Mouse (Mus musculus) Patski (cell line): ENCODE data around the gene Fxyd6. TPM values are rescaled to one million over a fixed set of nuclear protein-coding genes. Genes with fewer than 3 reads are reported as not detected.

Source experiments
- ATAC-seq: fragments of 100-300 bp; one replicate; pipeline ENCODE4 v1.8.0; 2021
- CTCF ChIA-PET: fragments of 350-600 bp; sonication (Branson Sonifier 250); formaldehyde crosslinking; loops from one replicate; lab custom pipeline; 2022; ENCODE audit warnings: inconsistent platforms; lab: Charles Lee
- POLR2A ChIA-PET: fragments of 350-600 bp; sonication (Branson Sonifier 250); formaldehyde crosslinking; loops from one replicate; lab custom pipeline; 2022; ENCODE audit warnings: antibody characterized with exemption, inconsistent platforms; lab: Charles Lee
- DNase-seq: peaks from one replicate; pipeline ENCODE4 v3.0.0-alpha.2; 2011; ENCODE audit warnings: low read depth, low spot score
- H3K27me3 ChIP-seq: fragments of 371-371 bp; one replicate; pipeline ENCODE4 v1.5.1; 2021
- CTCF ChIP-seq: fragments of 100-300 bp; IDR thresholded peaks from one replicate; pipeline ENCODE4 v1.5.1; 2021
- in situ Hi-C: fragments of 300-500 bp; cut with MboI; formaldehyde crosslinking; loops from 3 replicates; pipeline ENCODE4 v1.11.1; 2018; ENCODE audit warnings: low pct_unique_long_range_greater_than_20kb, mixed read lengths
- polyA plus RNA-seq: library from polyadenylated mRNA; unstranded; gene quantifications from one replicate; pipeline ENCODE4 v1.2.3, GENCODE M21; 2021

The Fxyd6 gene
- polyA plus RNA-seq, 1 experiment from 2014 or later = 0.03 TPM

DNA sequence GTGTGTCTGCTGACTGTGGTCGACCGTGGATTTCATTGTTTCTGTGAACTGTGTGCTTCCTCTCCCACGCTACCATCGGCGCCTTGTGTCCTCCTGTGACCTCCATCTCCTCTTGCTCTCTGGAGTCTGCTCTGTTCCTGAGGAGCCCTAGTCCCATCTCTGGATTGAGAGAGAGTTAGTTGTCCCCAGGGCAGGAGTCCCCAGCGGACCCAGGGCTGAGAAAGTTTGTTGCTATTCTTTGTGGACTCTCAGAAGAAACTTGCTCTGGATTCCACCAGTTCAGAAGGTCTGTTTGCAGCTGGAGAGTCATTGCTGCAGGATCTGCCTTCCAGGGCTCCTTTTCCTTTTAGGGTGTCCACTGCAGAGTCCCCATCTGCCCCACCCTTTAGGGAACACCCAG lies 25.2 kb downstream of the Fxyd6 start:
- in situ Hi-C loops = no loop called here
- no peak for ATAC-seq
- TF ChIP-seq CTCF = no peak
- ChIA-PET CTCF (interaction anchor here (1.6 kb wide), 1 partner anchor 17 kb away, joined by 4 read pairs; no protein-coding TSS in a partner anchor), POLR2A (no interaction called here)
- DNase-seq = no peak
- H3K27me3 ChIP-seq = peaks cover 20% of the 10 kb centered on the region

DNA sequence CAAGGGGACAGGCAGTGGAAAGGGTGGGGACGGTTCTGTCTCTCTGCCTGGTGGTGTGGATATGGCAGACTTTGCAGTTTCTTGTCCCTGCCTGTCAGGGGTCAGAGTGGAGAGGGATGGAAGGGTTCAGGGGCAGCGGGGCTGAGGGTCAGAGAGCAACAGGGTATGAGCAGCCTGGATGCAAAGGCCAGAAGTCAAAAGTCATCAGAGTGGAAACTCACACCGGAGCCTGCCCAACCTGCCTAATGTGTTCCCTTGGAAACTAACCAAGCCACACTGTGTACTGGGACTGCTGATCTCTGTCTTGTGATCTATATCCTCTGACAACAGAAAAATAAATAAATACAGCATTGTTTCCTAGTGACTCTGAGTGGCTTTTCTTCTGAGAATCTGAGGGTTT lies 25.8 kb downstream of the Fxyd6 start:
- no peak for DNase-seq
- peaks cover 20% of the 10 kb centered on the region for H3K27me3 ChIP-seq
- in situ Hi-C loops = no loop called here
- POLR2A ChIA-PET = no interaction called here
- TF ChIP-seq CTCF = no peak
- CTCF ChIA-PET = no interaction called here
- no peak for ATAC-seq

DNA sequence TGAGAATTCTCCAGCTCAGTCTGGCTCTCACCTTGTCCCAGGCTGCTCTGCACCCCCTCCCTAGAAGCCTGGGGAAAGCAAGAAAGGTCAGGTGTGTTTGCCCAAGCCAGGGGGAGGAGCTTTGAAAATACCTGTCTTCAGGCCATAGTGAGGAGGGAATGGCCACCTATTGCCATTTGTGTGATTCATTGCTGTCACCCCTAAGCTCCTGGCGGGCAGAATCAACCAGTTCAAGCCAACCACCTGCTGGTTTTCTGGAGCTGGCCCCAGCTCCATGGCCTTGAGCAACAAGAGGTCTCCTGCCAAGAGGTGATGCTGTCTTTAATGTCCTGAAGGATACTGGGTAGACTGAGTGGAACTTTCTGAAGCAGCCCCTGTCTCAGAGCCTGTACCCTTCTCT lies 28.4 kb downstream of the Fxyd6 start:
- ChIA-PET POLR2A (no interaction called here), CTCF (interaction anchor here (1.2 kb wide), 1 partner anchor 10 kb away, joined by 3 read pairs; no protein-coding TSS in a partner anchor)
- TF ChIP-seq CTCF = no peak
- in situ Hi-C loops = no loop called here
- ATAC-seq (no peak), DNase-seq (no peak)
- peaks cover 25% of the 10 kb centered on the region for H3K27me3 ChIP-seq

DNA sequence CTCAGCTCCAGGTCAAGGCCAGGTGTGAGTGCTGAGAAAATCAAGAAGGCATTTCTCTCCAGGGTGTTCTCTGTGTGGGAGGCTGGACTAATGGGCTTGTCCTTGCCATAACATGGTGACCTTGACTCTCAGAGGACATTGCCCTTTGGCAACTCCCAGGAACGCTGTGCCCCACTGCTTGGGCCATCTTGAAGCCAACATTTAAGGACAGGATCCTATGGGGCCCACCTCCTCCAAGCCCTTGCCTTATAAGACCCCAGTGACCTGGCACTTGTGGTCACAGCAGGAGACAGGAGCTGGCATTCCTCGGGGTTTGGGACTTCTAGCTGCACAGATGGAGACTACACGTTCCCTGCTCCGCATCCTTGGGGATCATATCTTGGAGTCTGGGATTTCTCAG lies 29.4 kb downstream of the Fxyd6 start, which contains the start of gene Fxyd2:
TSS of gene Fxyd2 (plus strand) at position 236 of the 400 bp plus-strand sequence.
- H3K27me3 ChIP-seq = peaks cover 36% of the 10 kb centered on the region
- ChIA-PET CTCF (no interaction called here), POLR2A (no interaction called here)
- ATAC-seq (no peak), DNase-seq (no peak)
- no peak for TF ChIP-seq CTCF
- in situ Hi-C loops = no loop called here

DNA sequence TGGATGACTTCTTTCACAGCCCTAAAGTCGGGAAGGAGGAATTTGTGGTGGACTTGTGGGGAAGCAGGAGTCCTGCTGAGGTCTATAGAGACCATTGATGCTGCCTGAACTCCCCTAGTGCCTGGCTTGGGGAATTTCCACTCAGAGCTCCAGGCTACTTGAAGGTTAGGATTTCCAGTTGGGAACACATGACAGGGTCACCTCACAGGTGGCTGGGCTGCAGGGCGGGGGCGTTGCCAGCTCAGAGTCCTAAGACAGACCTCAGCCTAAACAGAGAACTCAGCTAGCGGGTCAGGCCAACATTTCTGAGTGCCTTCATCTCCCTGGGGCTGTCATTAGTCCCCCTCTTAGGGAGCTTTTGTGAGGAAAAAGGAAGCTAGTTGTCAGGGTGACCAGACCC lies 31.9 kb downstream of the Fxyd6 start:
- ATAC-seq (peak; percentile 33), DNase-seq (no peak)
- no peak for TF ChIP-seq CTCF
- peaks cover 24% of the 10 kb centered on the region for H3K27me3 ChIP-seq
- POLR2A ChIA-PET = no interaction called here
- CTCF ChIA-PET = interaction anchor here (1.3 to 1.7 kb wide), 2 partner anchors 11 to 13 kb away, joined by 3 to 6 read pairs; no protein-coding TSS in a partner anchor
- in situ Hi-C loops = no loop called here

DNA sequence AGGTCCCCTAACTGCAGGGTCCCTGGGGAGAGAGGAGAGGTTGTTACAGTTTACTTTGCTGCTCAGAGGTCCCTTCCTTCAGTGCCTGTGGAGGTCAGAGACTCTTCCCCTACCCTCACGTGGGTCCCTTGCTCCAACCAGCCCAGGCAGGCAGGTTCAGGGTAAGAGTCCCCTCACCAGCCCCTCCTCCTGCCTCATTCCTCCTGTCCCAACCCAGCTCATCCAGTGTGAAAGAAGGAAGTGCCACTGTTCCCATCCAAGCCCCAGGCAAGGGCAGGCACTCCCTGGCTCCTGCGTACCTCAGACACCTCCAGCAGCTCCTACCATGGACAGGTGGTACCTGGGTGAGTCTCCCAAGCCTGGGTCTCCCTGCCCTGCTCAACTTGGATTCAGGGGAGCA lies 33.0 kb downstream of the Fxyd6 start:
- no peak for ATAC-seq

DNA sequence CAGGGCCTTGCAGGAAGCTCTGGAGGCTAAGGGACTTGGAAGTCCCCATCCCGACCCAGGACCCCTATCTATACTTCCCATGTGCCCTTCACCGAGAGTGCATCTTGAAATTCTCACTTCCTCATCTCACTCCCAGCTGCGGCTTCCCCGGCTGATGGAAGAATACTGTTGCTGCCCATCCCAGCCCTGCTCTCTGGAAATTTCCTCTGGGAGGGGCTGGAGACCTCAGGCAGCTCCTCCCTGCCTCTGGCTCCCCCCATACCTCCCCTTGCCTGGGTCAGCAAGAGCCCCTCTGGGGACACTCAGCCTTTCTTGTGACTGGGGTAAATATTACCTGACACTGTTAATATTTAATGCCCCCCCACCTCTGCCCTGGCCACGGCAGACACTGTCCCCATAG lies 35.7 kb downstream of the Fxyd6 start:
- H3K27me3 ChIP-seq = peaks cover 16% of the 10 kb centered on the region
- TF ChIP-seq CTCF = no peak
- ATAC-seq = no peak
- ChIA-PET CTCF (no interaction called here), POLR2A (no interaction called here)
- in situ Hi-C loops = no loop called here
- no peak for DNase-seq

More for the DNA sequence above, 33.0 kb downstream of the Fxyd6 start:
- no peak for DNase-seq
- no peak for TF ChIP-seq CTCF
- ChIA-PET CTCF (interaction anchor here (0.9 kb wide), 1 partner anchor 10 kb away, joined by 3 read pairs; no protein-coding TSS in a partner anchor), POLR2A (no interaction called here)
- in situ Hi-C loops = no loop called here
- H3K27me3 ChIP-seq = peaks cover 19% of the 10 kb centered on the region

DNA sequence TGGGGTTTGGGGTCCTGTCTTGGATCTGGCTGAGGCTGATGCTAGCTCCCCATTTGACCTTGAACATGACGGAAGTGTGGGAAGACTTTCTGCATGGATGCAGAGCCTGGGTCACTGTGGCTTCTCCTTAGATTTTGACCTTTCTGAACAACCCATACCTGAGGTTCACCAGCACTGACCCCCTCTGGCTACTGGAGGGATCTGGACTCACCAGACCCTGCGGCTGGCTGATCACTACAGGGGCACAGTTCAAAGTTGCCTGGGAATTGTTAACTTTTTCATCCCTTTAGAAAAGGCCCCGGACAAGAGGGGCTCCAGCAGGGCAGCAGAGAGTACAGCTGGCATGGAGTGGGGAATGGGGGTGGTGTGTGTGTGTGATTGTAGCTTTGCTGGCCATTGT lies 36.8 kb downstream of the Fxyd6 start:
- ChIA-PET CTCF (no interaction called here), POLR2A (no interaction called here)
- H3K27me3 ChIP-seq = peaks cover 16% of the 10 kb centered on the region
- TF ChIP-seq CTCF = no peak
- ATAC-seq (no peak), DNase-seq (no peak)
- in situ Hi-C loops = no loop called here

DNA sequence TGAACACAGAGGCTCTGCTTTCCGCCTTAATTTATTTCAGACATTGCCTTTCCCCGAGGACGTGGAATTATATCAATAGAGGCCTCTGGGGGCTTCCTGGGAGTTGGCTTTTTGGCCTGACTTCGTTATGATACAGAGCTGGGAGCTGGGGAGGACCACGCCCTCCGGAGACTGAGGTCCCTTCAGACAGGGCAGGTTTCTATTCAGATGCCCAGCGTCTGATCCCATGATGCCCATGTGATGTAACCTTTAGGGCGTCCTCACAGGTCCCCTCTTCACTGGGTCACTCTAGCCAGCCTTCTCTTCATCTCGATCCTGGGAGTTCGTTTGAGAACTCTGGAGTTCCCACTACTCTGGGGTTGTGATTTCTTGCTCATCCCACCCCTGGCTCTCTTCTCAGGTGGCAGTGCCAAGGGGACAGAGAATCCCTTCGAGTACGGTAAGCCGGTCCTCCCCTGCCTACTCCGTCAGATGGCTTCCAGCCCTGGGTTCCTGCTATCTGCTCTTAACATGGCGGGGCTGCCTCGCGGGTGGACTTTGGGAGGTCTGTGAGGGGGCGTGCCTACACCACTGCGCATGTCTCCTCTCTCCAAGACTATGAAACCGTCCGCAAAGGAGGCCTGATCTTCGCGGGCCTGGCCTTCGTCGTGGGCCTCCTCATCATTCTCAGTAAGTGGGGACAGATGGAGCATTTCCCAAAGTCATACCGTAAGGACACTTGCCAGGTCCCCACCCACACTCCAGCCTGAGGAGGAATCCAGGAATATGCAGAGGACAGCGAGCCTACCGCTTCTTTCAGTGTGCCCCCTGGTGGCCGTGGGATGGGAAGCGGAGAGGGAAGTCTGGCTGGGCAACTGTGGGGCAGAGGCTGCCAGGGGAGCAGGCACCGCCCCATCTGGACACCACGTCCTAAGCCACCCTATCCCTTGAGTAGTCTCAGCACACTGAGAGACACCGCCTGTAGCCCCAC lies 38.0 kb downstream of the Fxyd6 start:
- CTCF ChIA-PET = no interaction called here
- in situ Hi-C loops = no loop called here
- ATAC-seq = no peak
- DNase-seq = no peak
- H3K27me3 ChIP-seq = peaks cover 14% of the 10 kb centered on the region
- POLR2A ChIA-PET = no interaction called here
- TF ChIP-seq CTCF = no peak

DNA sequence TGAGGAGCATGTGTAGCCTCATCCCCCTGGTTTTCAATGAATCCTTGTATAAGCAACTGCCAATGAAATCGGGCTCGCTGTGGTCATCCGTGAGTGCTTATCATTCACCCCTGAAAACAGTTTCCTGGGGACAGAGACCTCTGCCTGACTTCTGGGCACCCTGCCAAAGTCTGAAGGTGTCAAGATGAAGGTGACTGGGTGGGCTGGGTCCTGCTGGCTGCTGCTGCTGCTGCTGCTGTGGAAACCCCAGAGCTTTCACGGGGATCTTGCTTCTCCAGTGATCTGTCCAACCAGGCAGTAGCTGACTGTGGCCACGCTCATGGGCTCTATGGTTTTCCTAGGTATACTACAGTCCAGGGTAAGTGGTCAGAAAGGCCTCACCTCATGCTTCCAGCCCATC lies 40.2 kb downstream of the Fxyd6 start:
- H3K27me3 ChIP-seq = no peaks in the 10 kb centered on the region
- in situ Hi-C loops = loop anchor here (10.0 kb wide), 1 partner anchor 175 kb away; no protein-coding TSS in a partner anchor
- CTCF ChIA-PET = no interaction called here
- ATAC-seq = no peak
- POLR2A ChIA-PET = no interaction called here
- TF ChIP-seq CTCF = no peak
- no peak for DNase-seq

DNA sequence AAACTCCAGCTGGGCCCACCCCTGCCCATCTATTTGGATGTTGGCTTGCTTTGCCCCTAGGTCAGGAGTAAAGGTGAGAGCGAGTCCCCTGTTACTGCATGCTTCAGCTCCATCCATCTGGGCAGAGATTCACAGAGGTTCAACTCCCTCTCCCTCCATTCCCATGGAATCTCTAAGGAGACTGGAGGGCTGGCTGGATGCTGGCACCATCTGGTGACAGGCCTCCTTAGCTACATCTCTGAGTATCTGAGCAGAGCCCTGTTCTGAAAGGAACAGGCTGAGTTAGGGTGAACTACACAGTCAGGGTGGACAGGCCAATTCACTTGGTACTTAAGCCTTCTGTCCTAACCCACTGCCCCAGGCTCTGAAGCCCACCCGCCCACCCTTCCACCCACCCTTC lies 40.6 kb downstream of the Fxyd6 start:
- no peak for TF ChIP-seq CTCF
- no peaks in the 10 kb centered on the region for H3K27me3 ChIP-seq
- ATAC-seq = no peak
- no peak for DNase-seq
- in situ Hi-C loops = loop anchor here (10.0 kb wide), 1 partner anchor 174 kb away; no protein-coding TSS in a partner anchor
- CTCF ChIA-PET = no interaction called here
- POLR2A ChIA-PET = no interaction called here
